Mouse (Mus musculus) hindbrain, postnatal 0 days (tissue): ENCODE results near the gene Gfi1b. TPM values are rescaled to one million over a fixed set of nuclear protein-coding genes. Genes with fewer than 3 reads are reported as not detected.

Experiments used
- ATAC-seq: fragments of 200-750 bp; cut with Nextera tagmentation; 2 replicates; pipeline ENCODE4 v1.8.0; 2017; ENCODE audit warnings: mild to moderate bottlenecking, moderate TSS enrichment, moderate library complexity
- DNase-seq: peaks from one replicate; pipeline ENCODE4 v3.0.0-alpha.2; 2015; ENCODE audit warnings: low spot score
- H3K27ac ChIP-seq: fragments of 300-500 bp; sonication (generic); 2 replicates; pipeline ENCODE4 v1.5.1; 2014; ENCODE audit warnings: mild to moderate bottlenecking
- H3K27me3 ChIP-seq: fragments of 300-500 bp; sonication (generic); 2 replicates; pipeline ENCODE4 v1.6.1; 2014; ENCODE audit warnings: low read length, mixed read lengths; ENCODE audit not compliant: insufficient read depth
- H3K36me3 ChIP-seq: fragments of 300-500 bp; sonication (generic); 2 replicates; pipeline ENCODE4 v1.6.1; 2014; ENCODE audit warnings: low read length, mixed read lengths; ENCODE audit not compliant: insufficient read depth
- H3K4me1 ChIP-seq: fragments of 300-500 bp; sonication (generic); 2 replicates; pipeline ENCODE4 v1.6.1; 2014; ENCODE audit warnings: antibody characterized with exemption, low read length, mixed read lengths; ENCODE audit not compliant: insufficient read depth
- H3K4me2 ChIP-seq: fragments of 300-500 bp; sonication (generic); 2 replicates; pipeline ENCODE4 v1.6.1; 2014; ENCODE audit warnings: low read depth, mild to moderate bottlenecking, low read length, moderate library complexity, mixed read lengths
- H3K4me3 ChIP-seq: fragments of 300-500 bp; sonication (generic); 2 replicates; pipeline ENCODE4 v1.5.1; 2014; ENCODE audit warnings: low read length
- H3K9ac ChIP-seq: fragments of 300-500 bp; sonication (generic); replicated peaks from 2 replicates; pipeline ENCODE4 v1.6.1; 2014; ENCODE audit warnings: mild to moderate bottlenecking, low read length, moderate library complexity, mixed read lengths
- H3K9me3 ChIP-seq: fragments of 300-500 bp; sonication (generic); 2 replicates; pipeline ENCODE4 v1.6.1; 2016; ENCODE audit warnings: low read length, mixed read lengths
- CTCF ChIP-seq: IDR thresholded peaks from 2 replicates; pipeline ENCODE4 v1.5.1; 2016; ENCODE audit warnings: antibody characterized with exemption, control low read depth, low read depth
- WGBS: fragments of 180-500 bp; shearing (Covaris S2); extraction: QIAGEN DNeasy Blood & Tissue Kit; methylation state at CpG from one replicate; pipeline ENCODE4 v1.1.7; 2014; 5-methylcytosine and 5-hydroxymethylcytosine counted together
- polyA plus RNA-seq: library from polyadenylated mRNA; unstranded; fragments of >200 nt; fragmentation: Nextera tagmentation; extraction: Ambion mirVana; gene quantifications from 2 replicates; pipeline ENCODE4 v1.2.1, GENCODE M21; 2015
- total RNA-seq: library from RNA; depleted of rRNA; stranded (reverse); fragments of >200 nt; gene quantifications from 2 replicates; pipeline ENCODE4 v1.2.3, GENCODE M21; 2014

Gene Gfi1b
- total and polyA plus RNA-seq, 2 experiments from 2014 or later: not detected

DNA sequence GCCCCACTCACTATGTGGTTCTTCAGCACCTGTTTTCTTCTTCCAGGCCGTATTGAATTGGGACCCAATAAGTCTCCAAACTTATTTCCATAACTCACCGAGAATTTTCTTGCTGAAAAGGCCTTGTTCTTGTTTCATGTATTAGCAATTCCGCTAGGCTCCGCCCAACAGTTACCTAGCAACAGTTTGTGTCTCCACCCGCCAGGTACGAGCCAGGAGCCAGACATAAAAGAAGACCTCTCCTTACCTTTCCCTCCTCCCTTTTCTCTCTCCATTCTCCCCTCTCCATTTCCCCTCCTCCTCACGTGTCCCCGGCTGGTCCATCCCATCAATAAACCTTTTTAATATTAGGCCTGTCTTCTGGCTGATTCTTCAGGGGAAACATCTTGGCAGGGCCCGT is 16.6 kb upstream of the Gfi1b start:
- H3K27ac ChIP-seq: no peak overlapping the region; the same call in 1 of the 2 replicates
- peak overlapping the region; percentile 27 for H3K4me2 ChIP-seq
- no peak overlapping the region for H3K9ac ChIP-seq
- H3K9me3 ChIP-seq: no peaks in the 10 kb centered on the region
- WGBS: 23% methylated on average over 9 of the region's 9 CpGs
- TF ChIP-seq CTCF: no peak
- no peaks in the 10 kb centered on the region for H3K27me3 ChIP-seq
- H3K36me3 ChIP-seq: no peaks in the 10 kb centered on the region
- no peak overlapping the region for H3K4me3 ChIP-seq
- H3K4me1 ChIP-seq: peaks cover 7% of the 10 kb centered on the region
- DNase-seq (peak; percentile 8), ATAC-seq (no peak)

DNA sequence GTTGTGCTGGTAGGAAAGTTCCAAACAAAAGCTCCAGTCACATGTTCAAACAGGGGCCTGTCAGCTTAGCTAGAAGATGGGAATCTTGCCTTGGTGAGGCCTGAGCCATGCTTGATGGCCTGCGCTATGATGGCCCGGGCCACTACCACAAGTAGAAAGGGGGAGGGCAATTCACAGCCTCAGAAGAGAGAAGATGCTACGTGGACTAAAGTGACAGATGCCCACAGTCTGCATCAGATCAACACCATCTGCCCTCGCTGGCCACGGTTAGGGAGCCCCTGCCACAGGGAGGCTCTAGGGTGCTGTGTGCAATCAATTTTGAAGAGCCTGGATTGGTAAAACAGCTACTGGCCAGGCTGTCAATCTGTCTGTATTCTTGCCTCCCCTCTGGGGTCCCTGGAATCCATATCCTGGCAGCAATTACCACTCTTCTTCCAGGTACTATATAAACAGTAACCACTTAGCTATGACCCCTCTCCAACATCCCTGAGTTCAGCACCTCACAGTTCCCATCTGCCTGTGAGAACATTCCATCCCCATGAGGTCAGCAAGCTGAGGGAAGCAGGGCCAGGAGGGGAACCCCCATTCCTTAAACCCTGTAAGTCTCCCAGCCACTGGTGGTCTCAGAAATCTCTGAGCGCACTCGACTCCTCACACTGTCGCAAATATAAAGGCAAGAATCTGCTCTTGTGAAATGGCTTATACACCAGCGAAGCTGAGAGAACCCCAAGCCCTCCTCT is 15.5 kb upstream of the Gfi1b start:
- whole genome bisulfite sequencing: 72% methylated on average over 9 of the region's 9 CpGs

DNA sequence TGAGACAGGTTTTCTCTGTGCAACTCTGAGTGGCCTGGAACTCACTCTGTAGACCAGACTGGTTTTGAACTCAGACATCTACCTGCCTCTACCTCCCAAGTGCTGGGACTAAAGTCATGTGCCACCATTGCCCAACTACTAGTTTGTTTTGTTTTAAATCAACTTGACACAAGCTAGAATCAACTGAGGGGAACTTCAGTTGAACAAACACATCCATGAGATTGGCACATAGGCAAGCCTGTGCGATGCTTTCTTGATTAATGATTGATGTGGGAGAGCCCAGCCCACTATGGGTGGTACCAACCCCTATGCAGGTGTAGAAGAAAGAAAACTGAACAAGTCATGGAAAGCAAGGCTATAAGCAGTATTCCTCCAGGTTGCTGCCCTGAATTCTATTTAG is 13.4 kb upstream of the Gfi1b start:
- H3K9ac ChIP-seq: no peak overlapping the region
- H3K27ac ChIP-seq: no peak overlapping the region
- DNase-seq (no peak), ATAC-seq (no peak)
- no peaks in the 10 kb centered on the region for H3K4me1 ChIP-seq
- 84% methylated on average over 1 of the region's 1 CpGs for WGBS
- H3K4me3 ChIP-seq: no peak overlapping the region
- no peaks in the 10 kb centered on the region for H3K27me3 ChIP-seq
- no peaks in the 10 kb centered on the region for H3K9me3 ChIP-seq
- H3K36me3 ChIP-seq: no peaks in the 10 kb centered on the region
- H3K4me2 ChIP-seq: no peak overlapping the region
- no peak for TF ChIP-seq CTCF

More for the DNA sequence above, 15.5 kb upstream of the Gfi1b start:
- Histone ChIP-seq H3K27me3 (no peaks in the 10 kb centered on the region), H3K36me3 (no peaks in the 10 kb centered on the region), H3K27ac (no peak overlapping the region), H3K4me1 (no peaks in the 10 kb centered on the region), H3K9me3 (no peaks in the 10 kb centered on the region), H3K4me2 (no peak overlapping the region), H3K4me3 (no peak overlapping the region), H3K9ac (no peak overlapping the region)
- ATAC-seq (no peak), DNase-seq (no peak)
- no peak for TF ChIP-seq CTCF

DNA sequence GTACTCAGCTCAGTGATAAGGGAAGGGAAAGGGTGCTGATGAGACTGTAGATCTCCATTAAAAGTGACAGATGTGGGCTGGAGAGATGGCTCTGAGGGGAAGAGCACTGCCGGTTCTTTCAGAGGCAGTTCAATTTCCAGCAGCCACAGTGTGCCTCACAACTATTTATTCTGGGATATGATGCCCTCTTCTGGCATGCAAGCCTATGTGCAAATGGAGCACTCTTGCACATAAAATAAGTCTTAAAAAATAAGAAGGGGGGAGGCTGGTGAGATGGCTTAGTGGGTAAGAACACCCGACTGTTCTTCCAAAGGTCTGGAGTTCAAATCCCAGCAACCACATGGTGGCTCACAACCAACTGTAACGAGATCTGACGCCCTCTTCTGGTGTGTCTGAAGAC is 11.4 kb upstream of the Gfi1b start:
- H3K4me3 ChIP-seq: no peak overlapping the region
- no peaks in the 10 kb centered on the region for H3K9me3 ChIP-seq
- H3K36me3 ChIP-seq: no peaks in the 10 kb centered on the region
- no peak overlapping the region for H3K9ac ChIP-seq
- 54% methylated on average over 4 of the region's 4 CpGs for WGBS
- ATAC-seq (no peak; the same call in 1 of the 2 replicates), DNase-seq (peak; percentile 11)
- H3K4me2 ChIP-seq: no peak overlapping the region
- TF ChIP-seq CTCF: peak; percentile 17; the same call in 1 of the 2 replicates
- no peak overlapping the region for H3K27ac ChIP-seq
- no peaks in the 10 kb centered on the region for H3K27me3 ChIP-seq
- no peaks in the 10 kb centered on the region for H3K4me1 ChIP-seq

DNA sequence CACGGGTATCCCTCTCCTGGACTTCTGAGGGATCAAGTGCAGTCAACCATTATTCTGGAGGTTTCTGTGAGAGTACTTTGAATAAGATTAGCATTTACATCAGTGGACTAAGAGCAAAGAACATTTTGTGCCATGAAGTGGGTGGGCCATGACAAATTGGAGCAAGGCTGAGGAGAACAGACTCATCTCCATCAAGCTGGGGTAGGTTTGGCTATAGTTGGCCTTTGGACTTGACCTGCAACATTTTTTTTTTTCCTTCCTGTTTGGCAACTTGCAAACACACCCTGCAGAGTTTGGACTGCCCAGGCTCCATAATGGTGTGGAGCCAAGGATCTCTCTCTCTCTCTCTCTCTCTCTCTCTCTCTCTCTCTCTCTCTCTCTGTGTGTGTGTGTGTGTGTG is 10.8 kb upstream of the Gfi1b start:
- Histone ChIP-seq H3K27me3 (no peaks in the 10 kb centered on the region), H3K36me3 (no peaks in the 10 kb centered on the region), H3K9ac (no peak overlapping the region), H3K9me3 (no peaks in the 10 kb centered on the region), H3K4me2 (no peak overlapping the region), H3K27ac (no peak overlapping the region), H3K4me1 (no peaks in the 10 kb centered on the region), H3K4me3 (no peak overlapping the region)
- DNase-seq (no peak), ATAC-seq (no peak)
- no peak for TF ChIP-seq CTCF
- 35% methylated on average over 1 of the region's 1 CpGs for WGBS

DNA sequence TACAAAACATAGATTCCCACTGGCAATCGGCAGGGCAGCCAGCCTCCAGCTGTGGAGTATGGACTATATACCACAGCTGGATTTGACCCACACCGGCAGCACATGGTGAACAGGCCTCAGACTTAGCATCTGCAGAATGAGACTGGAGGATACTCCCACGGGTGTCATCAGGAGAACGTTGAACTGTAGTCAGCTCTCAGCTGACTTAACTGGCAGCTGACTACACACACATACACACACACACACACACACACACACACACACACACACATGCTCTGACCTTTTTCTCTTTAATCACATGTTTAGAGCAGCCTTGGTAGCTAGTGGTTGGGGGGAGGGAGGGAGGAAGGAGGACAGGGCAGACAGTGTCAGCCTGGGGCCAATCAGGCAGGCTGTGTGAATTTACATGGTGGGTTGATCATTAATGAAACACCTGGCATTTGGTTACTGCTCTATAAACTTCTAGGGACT is 8.2 kb upstream of the Gfi1b start:
- 46% methylated on average over 4 of the region's 4 CpGs for WGBS
- no peaks in the 10 kb centered on the region for H3K9me3 ChIP-seq
- no peaks in the 10 kb centered on the region for H3K4me1 ChIP-seq
- H3K9ac ChIP-seq: no peak overlapping the region
- no peaks in the 10 kb centered on the region for H3K36me3 ChIP-seq
- H3K4me3 ChIP-seq: no peak overlapping the region
- TF ChIP-seq CTCF: no peak
- H3K27me3 ChIP-seq: no peaks in the 10 kb centered on the region
- no peak overlapping the region for H3K4me2 ChIP-seq
- DNase-seq (no peak), ATAC-seq (no peak)
- no peak overlapping the region for H3K27ac ChIP-seq

DNA sequence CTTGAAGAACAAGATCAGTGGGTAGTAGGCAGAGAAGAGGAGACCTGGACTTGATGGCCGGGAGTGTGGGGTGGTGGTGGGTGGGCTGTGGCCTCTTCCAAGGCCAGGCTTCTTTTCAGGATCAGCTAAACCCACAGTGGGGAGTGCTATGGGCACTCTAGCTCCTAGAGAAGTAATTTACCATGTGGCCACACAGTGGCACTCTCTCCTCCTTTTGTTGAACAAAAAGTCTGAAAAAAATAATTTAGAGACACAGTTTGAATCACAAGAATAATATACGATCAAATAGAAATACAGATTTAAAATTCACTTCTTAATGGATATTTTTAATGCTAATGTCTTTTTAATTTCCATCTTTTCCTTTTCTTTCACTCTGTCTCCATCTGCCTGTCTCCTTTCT is 6.3 kb upstream of the Gfi1b start:
- no peaks in the 10 kb centered on the region for H3K9me3 ChIP-seq
- DNase-seq: peak; percentile 43
- no peaks in the 10 kb centered on the region for H3K4me1 ChIP-seq
- no peak overlapping the region for H3K4me2 ChIP-seq
- H3K4me3 ChIP-seq: no peak overlapping the region
- H3K36me3 ChIP-seq: no peaks in the 10 kb centered on the region
- ATAC-seq: no peak
- no peak overlapping the region for H3K9ac ChIP-seq
- no peaks in the 10 kb centered on the region for H3K27me3 ChIP-seq
- peak; percentile 47; the same call in 1 of the 2 replicates for TF ChIP-seq CTCF
- no peak overlapping the region for H3K27ac ChIP-seq
- WGBS: 69% methylated on average over 2 of the region's 2 CpGs
